Mouse (Mus musculus) G1E (cell line): ENCODE measurements around the gene Ica1l. TPM values are rescaled to one million over a fixed set of nuclear protein-coding genes. Genes with fewer than 3 reads are reported as not detected.
"Not testable (repeated sequence)": the region's sequence is repeated elsewhere in the genome, so short reads cannot be mapped to it uniquely, and the experiment has no call there.

Experiments used
- ATAC-seq: 2 replicates; pipeline ENCODE4 v1.8.0; 2016; ENCODE audit warnings: mild to moderate bottlenecking; ENCODE audit not compliant: insufficient number of reproducible peaks, poor library complexity, low FRiP score, severe bottlenecking; ENCODE audit errors: extremely low read depth
- DNase-seq: peaks from one replicate; pipeline ENCODE4 v3.0.0; 2012; ENCODE audit warnings: low spot score
- H3K27me3 ChIP-seq: 2 replicates; pipeline ENCODE4 v1.6.1; 2012; ENCODE audit warnings: mild to moderate bottlenecking, low read length, inconsistent platforms; ENCODE audit not compliant: insufficient read depth
- H3K36me3 ChIP-seq: replicated peaks from 2 replicates; pipeline ENCODE3; 2012; ENCODE audit warnings: mild to moderate bottlenecking, inconsistent platforms
- H3K4me1 ChIP-seq: 2 replicates; pipeline ENCODE4 v1.6.1; 2012; ENCODE audit warnings: low read depth, low read length, inconsistent platforms, mixed read lengths; ENCODE audit not compliant: insufficient read depth
- H3K4me3 ChIP-seq: 2 replicates; pipeline ENCODE4 v1.5.1; 2012; ENCODE audit warnings: low read depth, mild to moderate bottlenecking, inconsistent platforms, low read length, moderate library complexity, mixed read lengths
- H3K9me3 ChIP-seq: replicated peaks from 2 replicates; pipeline ENCODE4 v1.6.1; 2012; ENCODE audit warnings: inconsistent platforms
- CTCF ChIP-seq: IDR thresholded peaks from 2 replicates; pipeline ENCODE4 v1.5.1; 2012; ENCODE audit warnings: low read depth, low read length, inconsistent platforms, mixed read lengths
- GATA1 ChIP-seq: IDR thresholded peaks from 2 replicates; pipeline ENCODE4 v1.6.1; 2012; ENCODE audit warnings: borderline replicate concordance, low read length, inconsistent platforms, mixed read lengths
- GATA2 ChIP-seq: IDR thresholded peaks from 2 replicates; pipeline ENCODE4 v1.6.1; 2012; ENCODE audit warnings: low read depth, low read length, inconsistent platforms, borderline replicate concordance
- POLR2AphosphoS5 ChIP-seq: IDR thresholded peaks from 2 replicates; pipeline ENCODE4 v1.6.1; 2012; ENCODE audit warnings: low read depth, low read length, inconsistent platforms; ENCODE audit not compliant: insufficient replicate concordance
- TAL1 ChIP-seq: conservative IDR thresholded peaks from 2 replicates; pipeline ENCODE4 v1.6.1; 2012; ENCODE audit warnings: low read depth, low read length, inconsistent platforms, mixed read lengths
- polyA plus RNA-seq: library from polyadenylated mRNA; stranded (reverse); fragments of >175 nt; gene quantifications from 2 replicates; pipeline ENCODE4 v1.2.3, GENCODE M21; 2012
- total RNA-seq, 2 experiments: library from RNA; stranded (forward) in 1 of 2; stranded (reverse) in 1 of 2; fragments of 200-1000 nt in 1 of 2; fragments of >200 nt in 1 of 2; fragmentation: Nextera tagmentation in 1 of 2; gene quantifications; 2 replicates each; pipeline ENCODE4 v1.2.3; 2014 to 2017

Ica1l gene
- total RNA-seq (2014; fragmentation: Nextera tagmentation) (9.6 and 10.5 TPM in 2 replicates), total RNA-seq (2017) (9.0 and 9.5 TPM in 2 replicates), polyA plus RNA-seq (1.3 and 2.2 TPM in 2 replicates)

DNA sequence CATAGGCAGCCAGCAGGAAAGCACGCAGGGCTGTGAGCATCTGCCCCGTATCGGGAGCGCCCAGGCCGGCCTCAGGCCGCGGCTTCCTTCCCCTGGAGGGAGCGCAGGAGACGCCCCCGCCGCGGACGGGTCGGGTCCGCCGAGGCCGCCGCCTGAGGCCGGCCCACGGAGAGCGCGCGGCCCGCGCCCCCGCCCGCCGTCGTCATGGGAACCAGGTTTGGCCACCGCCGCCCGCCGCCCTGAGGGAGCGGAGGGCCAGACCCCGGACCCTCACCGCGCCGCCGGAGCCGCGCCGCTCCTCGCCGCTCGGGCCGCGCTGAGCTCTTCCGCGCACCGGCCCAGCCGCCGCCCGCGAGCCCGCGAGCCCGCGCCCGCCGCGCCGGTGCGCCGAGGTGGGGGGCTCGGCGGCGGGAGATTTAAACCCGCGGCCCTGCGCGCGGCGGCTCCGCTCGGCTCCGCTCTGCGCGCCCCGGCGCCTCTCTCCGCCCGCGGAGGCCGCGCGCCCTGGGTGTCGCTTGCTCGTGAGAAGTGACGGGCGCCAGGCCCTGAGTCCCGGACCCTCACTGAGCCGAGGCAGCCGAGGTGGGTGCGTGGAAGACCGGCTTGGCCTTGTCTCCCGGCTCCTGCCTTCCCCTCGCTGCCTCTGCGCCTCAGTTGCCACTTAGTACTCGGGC, at the start of gene Ica1l:
TSS of gene Ica1l (minus strand) at position 389 of the 674 bp plus-strand sequence.
- Histone ChIP-seq H3K4me1 (peaks cover 14% of the 10 kb centered on the region), H3K36me3 (no peaks in the 10 kb centered on the region), H3K4me3 (peak within 1 kb of the TSS; percentile 77), H3K9me3 (peaks cover 11% of the 10 kb centered on the region), H3K27me3 (peaks cover 7% of the 10 kb centered on the region)
- peak; percentile 62 for DNase-seq
- TF ChIP-seq GATA2: no peak
- TF ChIP-seq TAL1: no peak
- no peak for TF ChIP-seq GATA1
- no peak for TF ChIP-seq POLR2AphosphoS5
- TF ChIP-seq CTCF: no peak
- no peak; the same call in 1 of the 2 replicates for ATAC-seq

DNA sequence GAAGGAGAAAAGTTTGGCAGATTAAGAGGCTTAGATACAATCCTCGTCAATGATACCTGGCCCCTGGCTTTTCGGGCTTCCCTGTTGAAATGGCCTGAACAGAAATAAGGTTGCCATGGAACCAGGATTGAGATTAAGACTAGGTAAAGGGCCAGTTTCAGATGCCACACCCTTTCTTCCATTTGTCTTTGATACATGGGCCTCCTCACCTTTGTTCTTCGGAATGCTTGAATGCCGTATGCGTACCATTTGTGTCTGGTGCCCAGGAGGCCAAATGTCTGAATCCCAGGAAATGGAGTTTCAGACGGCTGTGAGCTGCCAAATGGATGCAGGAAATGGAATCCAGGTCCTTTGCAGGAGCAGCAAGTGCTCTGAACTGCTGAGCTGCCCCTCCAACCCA, 33.4 kb upstream of the Ica1l start:
- Histone ChIP-seq H3K4me1 (peaks cover 16% of the 10 kb centered on the region), H3K9me3 (no peaks in the 10 kb centered on the region), H3K4me3 (no peak overlapping the region), H3K36me3 (peaks cover 70% of the 10 kb centered on the region), H3K27me3 (no peaks in the 10 kb centered on the region)
- TF ChIP-seq POLR2AphosphoS5 (no peak), TAL1 (no peak), CTCF (no peak)
- DNase-seq (no peak), ATAC-seq (no peak)

GRCm38 (mm10) chr1:60075590-60075989, 32.6 kb upstream of the Ica1l start:
- H3K27me3 ChIP-seq: no peaks in the 10 kb centered on the region
- ATAC-seq: no peak

GRCm38 (mm10) chr1:60074935-60075334, 32.0 kb upstream of the Ica1l start:
- DNase-seq (no peak), ATAC-seq (no peak)
- Histone ChIP-seq H3K9me3 (no peaks in the 10 kb centered on the region), H3K4me3 (no peak overlapping the region), H3K4me1 (peaks cover 24% of the 10 kb centered on the region), H3K27me3 (no peaks in the 10 kb centered on the region), H3K36me3 (peaks cover 62% of the 10 kb centered on the region)
- no peak for TF ChIP-seq POLR2AphosphoS5
- TF ChIP-seq GATA2: no peak
- no peak for TF ChIP-seq CTCF

More at GRCm38 (mm10) chr1:60075590-60075989, 32.6 kb upstream of the Ica1l start:
- no peak overlapping the region for H3K4me3 ChIP-seq
- DNase-seq: no peak
- TF ChIP-seq TAL1 (no peak), POLR2AphosphoS5 (no peak; the same call in 1 of the 2 replicates), GATA1 (no peak), CTCF (no peak), GATA2 (no peak)
- H3K4me1 ChIP-seq: peaks cover 21% of the 10 kb centered on the region
- peaks cover 68% of the 10 kb centered on the region for H3K36me3 ChIP-seq
- no peaks in the 10 kb centered on the region for H3K9me3 ChIP-seq

GRCm38 (mm10) chr1:60070725-60071124, 27.7 kb upstream of the Ica1l start:
- not testable (repeated sequence) for H3K27me3 ChIP-seq, H3K9me3 ChIP-seq, DNase-seq, H3K4me3 ChIP-seq
- peaks cover 18% of the 10 kb centered on the region for H3K4me1 ChIP-seq
- peaks cover 22% of the 10 kb centered on the region for H3K36me3 ChIP-seq
- ATAC-seq: peak; percentile 60

DNA sequence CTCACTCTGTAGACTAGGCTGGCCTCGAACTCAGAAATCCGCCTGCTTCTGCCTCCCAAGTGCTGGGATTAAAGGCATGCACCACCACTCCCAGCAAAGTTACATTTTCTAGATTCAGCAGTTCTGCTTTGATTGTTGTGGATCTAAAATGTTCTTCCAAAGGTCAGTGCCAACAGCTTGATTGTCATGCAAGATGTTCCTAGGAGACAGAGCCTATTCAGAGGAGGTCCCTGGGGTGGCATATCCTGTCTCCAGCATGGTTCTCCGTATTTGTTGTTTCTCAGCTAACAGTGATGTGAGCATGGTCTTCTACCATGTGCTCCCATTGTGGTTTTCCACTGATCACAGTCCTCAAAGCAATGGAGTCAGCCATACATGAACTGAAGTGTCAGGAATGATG, 13.3 kb upstream of the Ica1l start:
- Histone ChIP-seq H3K27me3 (no peaks in the 10 kb centered on the region), H3K9me3 (no peaks in the 10 kb centered on the region), H3K4me1 (peaks cover 6% of the 10 kb centered on the region; the same call in 1 of the 2 replicates), H3K4me3 (no peak overlapping the region), H3K36me3 (no peaks in the 10 kb centered on the region)
- no peak for ATAC-seq
- TF ChIP-seq TAL1 (no peak), GATA1 (no peak), POLR2AphosphoS5 (no peak), GATA2 (no peak)
- DNase-seq: no peak

GRCm38 (mm10) chr1:60054659-60055058, 11.7 kb upstream of the Ica1l start:
- H3K4me1 ChIP-seq: peaks cover 6% of the 10 kb centered on the region; the same call in 1 of the 2 replicates
- H3K27me3 ChIP-seq: no peaks in the 10 kb centered on the region
- peak; percentile 28; the same call in 1 of the 2 replicates for ATAC-seq
- no peaks in the 10 kb centered on the region for H3K36me3 ChIP-seq
- H3K9me3 ChIP-seq: no peaks in the 10 kb centered on the region
- TF ChIP-seq TAL1 (no peak), CTCF (peak; percentile 66)
- no peak for DNase-seq
- H3K4me3 ChIP-seq: no peak overlapping the region

- not testable (repeated sequence) for H3K27me3 ChIP-seq
Measured at GRCm38 (mm10) chr1:60047481-60047880, 4.5 kb upstream of the Ica1l start.

More at GRCm38 (mm10) chr1:60047481-60047880, 4.5 kb upstream of the Ica1l start:
- ATAC-seq, H3K4me1 ChIP-seq, DNase-seq, H3K4me3 ChIP-seq, H3K36me3 ChIP-seq: not testable (repeated sequence)
- peaks cover 17% of the 10 kb centered on the region for H3K9me3 ChIP-seq
